Mouse (Mus musculus) ES-E14 (cell line): ENCODE measurements around the gene Zfp433. TPM values are rescaled to one million over a fixed set of nuclear protein-coding genes. Genes with fewer than 3 reads are reported as not detected.
"Not testable (repeated sequence)": the region's sequence is repeated elsewhere in the genome, so short reads cannot be mapped to it uniquely, and the experiment has no call there.

Experiments
- DNase-seq: peaks from one replicate; pipeline ENCODE4 v3.0.0-alpha.2; 2013; ENCODE audit warnings: low read depth, low spot score
- H3K27ac ChIP-seq: 2 replicates; pipeline ENCODE4 v1.5.1; 2012; ENCODE audit warnings: low read depth, mild to moderate bottlenecking, low read length, moderate library complexity, mixed read lengths; ENCODE audit not compliant: poor library complexity, insufficient read depth, severe bottlenecking
- H3K36me3 ChIP-seq: 2 replicates; pipeline ENCODE4 v1.6.1; 2012; ENCODE audit warnings: mild to moderate bottlenecking, low read length, moderate library complexity, mixed read lengths; ENCODE audit not compliant: control insufficient read depth, poor library complexity, insufficient read depth, severe bottlenecking
- H3K4me1 ChIP-seq, 2 experiments: fragments of 150-350 bp in 1 of 2; sonication (generic) in 1 of 2; 2 replicates each; pipeline ENCODE4 v1.6.1; 2012; ENCODE audit warnings: low read length in 2 of 2, mild to moderate bottlenecking in 1 of 2, mixed read lengths in 1 of 2; ENCODE audit not compliant: control insufficient read depth in 2 of 2, insufficient read depth in 2 of 2, poor library complexity in 1 of 2
- H3K4me3 ChIP-seq, 2 experiments: fragments of 150-350 bp in 1 of 2; sonication (generic) in 1 of 2; 2 replicates each; pipeline ENCODE4 v1.5.1; 2012; ENCODE audit warnings: low read length in 2 of 2, low read depth in 1 of 2, mild to moderate bottlenecking in 1 of 2, mixed read lengths in 1 of 2; ENCODE audit not compliant: insufficient read depth in 1 of 2, poor library complexity in 1 of 2, severe bottlenecking in 1 of 2
- H3K9ac ChIP-seq: 2 replicates; pipeline ENCODE4 v1.6.1; 2012; ENCODE audit warnings: low read depth, mild to moderate bottlenecking, low read length, mixed read lengths; ENCODE audit not compliant: poor library complexity, insufficient read depth, severe bottlenecking
- H3K9me3 ChIP-seq: fragments of 150-350 bp; sonication (generic); 2 replicates; pipeline ENCODE4 v1.6.1; 2012; ENCODE audit warnings: low read depth, mild to moderate bottlenecking, low read length; ENCODE audit not compliant: control insufficient read depth, insufficient read depth
- CHD2 ChIP-seq: IDR thresholded peaks from 2 replicates; pipeline ENCODE4 v1.6.1; 2014; ENCODE audit warnings: mild to moderate bottlenecking, low read depth, low read length, inconsistent platforms
- HCFC1 ChIP-seq: IDR thresholded peaks from 2 replicates; pipeline ENCODE4 v1.6.1; 2012; ENCODE audit warnings: low read length, inconsistent platforms, borderline replicate concordance; ENCODE audit not compliant: insufficient read depth
- MAFK ChIP-seq: IDR thresholded peaks from 2 replicates; pipeline ENCODE4 v1.6.1; 2014; ENCODE audit warnings: mild to moderate bottlenecking, low read depth, low read length, inconsistent platforms; ENCODE audit not compliant: insufficient read depth
- ZC3H11A ChIP-seq: IDR thresholded peaks from 2 replicates; pipeline ENCODE4 v1.6.1; 2012; ENCODE audit warnings: low read depth, mild to moderate bottlenecking, inconsistent platforms, low read length, borderline replicate concordance
- ZNF384 ChIP-seq: IDR thresholded peaks from 2 replicates; pipeline ENCODE4 v1.6.1; 2012; ENCODE audit warnings: low read depth, low read length, inconsistent platforms
- in situ Hi-C, 2 experiments: fragments of 600-800 bp; cut with MboI; formaldehyde crosslinking; loops; one replicate each; pipeline ENCODE4 v1.15.1; 2025; ENCODE audit warnings: low sequenced_read_pairs in 2 of 2, inconsistent platforms in 1 of 2; ENCODE audit not compliant: unreplicated experiment in 2 of 2
- total RNA-seq: library from RNA; depleted of rRNA; stranded (reverse); fragments of 300-350 nt; gene quantifications from 2 replicates; pipeline ENCODE4 v1.2.3, GENCODE M21; 2012; rRNA removed

Gene Zfp433
- 6.1 and 7.3 TPM in 2 replicates for total RNA-seq

DNA sequence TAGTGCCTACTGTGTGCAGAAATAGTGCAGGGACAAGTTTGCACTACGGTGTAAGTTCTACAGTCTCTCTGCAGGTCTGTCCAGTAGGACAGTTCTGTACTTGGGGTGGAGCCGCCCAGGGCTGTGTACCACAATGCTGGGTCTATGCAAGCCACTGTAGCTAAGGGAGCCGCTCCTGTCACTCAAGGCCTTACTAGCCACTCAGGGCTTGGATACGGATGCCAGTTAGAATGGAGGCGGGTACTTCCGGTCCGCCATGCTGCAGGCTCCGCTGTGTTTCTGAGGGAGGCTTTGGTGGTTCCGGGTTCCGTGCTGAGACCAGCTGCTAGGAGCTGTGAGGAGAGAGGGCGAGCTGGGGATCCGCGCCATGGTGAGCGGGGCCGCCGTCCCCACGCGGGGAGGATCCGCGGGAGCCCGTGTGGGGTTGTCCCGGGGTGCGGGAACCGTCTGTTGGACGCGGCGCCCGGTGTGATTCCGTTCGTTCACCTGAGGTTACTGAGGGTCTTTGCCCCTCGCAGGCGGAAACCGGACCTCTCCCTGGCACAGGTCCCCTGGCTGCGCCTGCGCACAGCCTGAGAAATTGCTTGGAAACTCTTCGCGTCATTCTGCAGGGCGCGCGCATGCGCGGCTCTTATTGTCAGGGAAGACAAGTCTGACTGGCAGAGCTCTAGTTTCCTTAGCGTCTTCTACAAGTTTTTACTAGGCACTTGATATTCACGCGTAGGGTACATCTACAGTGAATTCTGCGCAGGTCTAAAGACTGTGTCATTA lies at the start of gene Zfp433:
Zfp433 (plus strand) TSS at position 295 of the 771 bp plus-strand sequence.
- H3K4me1 ChIP-seq, in situ Hi-C loops, H3K27ac ChIP-seq, DNase-seq, H3K9ac ChIP-seq, H3K36me3 ChIP-seq, H3K9me3 ChIP-seq, H3K4me3 ChIP-seq: not testable (repeated sequence)

GRCm38 (mm10) chr10:81655178-81655577 lies 49.4 kb upstream of the Zfp433 start:
- Histone ChIP-seq H3K36me3 (peaks cover 6% of the 10 kb centered on the region), H3K9ac (no peak overlapping the region), H3K4me3 (no peak overlapping the region), H3K4me1 (peaks cover 3 to 7% of the 10 kb centered on the region in 2 experiments), H3K9me3 (peaks cover 5% of the 10 kb centered on the region; the same call in 1 of the 2 replicates), H3K27ac (no peak overlapping the region)
- in situ Hi-C loops: no loop called here
- DNase-seq: peak; percentile 49
- no peak for TF ChIP-seq ZNF384
- no peak for TF ChIP-seq CHD2
- no peak for TF ChIP-seq MAFK
- TF ChIP-seq ZC3H11A: no peak
- TF ChIP-seq HCFC1: no peak

DNA sequence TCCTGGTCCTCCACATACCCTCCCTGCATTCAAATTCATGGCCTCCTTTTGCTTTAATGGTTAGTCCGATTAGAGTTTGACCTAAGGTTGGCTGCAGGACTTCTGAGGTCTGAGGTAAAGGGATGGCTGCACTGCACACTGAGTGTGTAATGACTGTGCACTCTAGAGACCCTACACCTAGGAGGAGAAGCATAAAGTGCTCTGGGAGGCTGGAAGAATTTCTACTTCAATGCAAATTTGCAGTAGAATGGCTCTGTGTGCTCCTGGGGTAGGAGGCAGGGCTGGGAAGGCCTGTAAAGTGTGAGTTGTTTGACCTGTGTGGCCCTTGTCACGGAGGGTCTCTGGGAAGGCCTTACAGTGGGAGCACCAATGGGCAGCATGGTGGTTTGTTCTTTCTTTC lies 48.5 kb upstream of the Zfp433 start:
- H3K9me3 ChIP-seq: peaks cover 5% of the 10 kb centered on the region; the same call in 1 of the 2 replicates
- no peak overlapping the region for H3K9ac ChIP-seq
- no peak overlapping the region; the same call in 1 of the 2 replicates for H3K27ac ChIP-seq
- peaks cover 3 to 5% of the 10 kb centered on the region in 2 experiments; a peak in 3 of 4 replicates for H3K4me1 ChIP-seq
- TF ChIP-seq CHD2: no peak
- TF ChIP-seq ZNF384: no peak
- no peak for TF ChIP-seq ZC3H11A
- TF ChIP-seq MAFK: no peak
- no peak for TF ChIP-seq HCFC1
- DNase-seq: no peak
- in situ Hi-C loops: no loop called here
- H3K36me3 ChIP-seq: peaks cover 6% of the 10 kb centered on the region
- no peak overlapping the region for H3K4me3 ChIP-seq

GRCm38 (mm10) chr10:81687114-81687513 lies 17.5 kb upstream of the Zfp433 start:
- H3K9me3 ChIP-seq, H3K9ac ChIP-seq, H3K36me3 ChIP-seq, H3K4me3 ChIP-seq, DNase-seq, H3K27ac ChIP-seq, H3K4me1 ChIP-seq, in situ Hi-C loops: not testable (repeated sequence)

- H3K9ac ChIP-seq, in situ Hi-C loops, H3K36me3 ChIP-seq, H3K27ac ChIP-seq, H3K4me1 ChIP-seq, DNase-seq, H3K9me3 ChIP-seq, H3K4me3 ChIP-seq: not testable (repeated sequence)
Measured at GRCm38 (mm10) chr10:81770506-81771403, 66.1 kb downstream of the Zfp433 start, which contains the start of gene Gm3055. Gene Gm3055 (minus strand): TSS chr10:81771161.

GRCm38 (mm10) chr10:81771404-81771777 lies 66.8 kb downstream of the Zfp433 start:
- H3K9ac ChIP-seq, H3K4me3 ChIP-seq, H3K9me3 ChIP-seq, H3K36me3 ChIP-seq, in situ Hi-C loops, H3K4me1 ChIP-seq, H3K27ac ChIP-seq, DNase-seq: not testable (repeated sequence)
